Mouse (Mus musculus): ENCODE data around the gene Aplf. TPM values are rescaled to one million over a fixed set of nuclear protein-coding genes. Genes with fewer than 3 reads are reported as not detected.
A peak's percentile ranks its signal among the peaks of the same experiment; 100 is the strongest.

The Aplf gene
- polyA plus RNA-seq, 1 experiment from 2014 or later, result 14.9 TPM

DNA sequence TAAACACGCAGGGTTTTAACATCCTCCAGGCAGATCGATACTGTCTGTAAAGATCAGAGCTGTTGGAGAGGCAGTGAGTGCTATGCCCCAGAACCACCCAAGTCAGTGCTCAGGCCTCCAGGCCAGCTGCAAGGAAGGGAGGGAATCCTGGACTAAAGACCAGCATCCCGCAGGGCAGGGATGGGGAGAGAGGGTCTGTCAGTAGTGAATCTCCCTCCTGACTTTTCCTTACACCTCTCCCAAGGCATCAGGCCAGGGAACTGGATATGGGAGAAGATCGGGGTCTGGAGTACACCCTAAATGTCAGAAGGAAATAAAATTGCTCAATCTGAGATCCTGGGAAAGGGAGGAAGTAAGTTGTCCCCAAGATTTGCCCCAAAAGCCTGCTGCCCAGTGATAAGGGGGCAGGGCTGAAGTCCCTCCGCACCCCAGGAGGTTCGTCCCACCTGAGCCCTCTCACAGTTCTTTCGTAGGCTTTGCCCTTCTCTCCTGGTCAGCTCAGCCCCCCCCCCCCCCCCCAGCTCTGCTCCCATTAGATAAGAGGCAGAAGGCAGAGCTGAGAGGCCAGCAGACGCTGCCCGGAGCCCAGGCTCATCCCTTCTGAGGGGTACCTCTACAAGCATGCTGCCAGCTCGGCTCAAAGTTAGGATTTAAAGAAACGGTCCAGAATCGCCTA is 82.1 kb downstream of the Aplf start:
- H3K4me3 ChIP-seq (ENCODE audit: low read depth, low read length), result peak overlapping the region; percentile 37
- H3K4me1 ChIP-seq (ENCODE audit: control insufficient read depth, insufficient read depth, low read length), result no peaks in the 10 kb centered on the region
- WGBS, result 14% methylated on average over 12 of the region's 12 CpGs
- ATAC-seq (ENCODE audit: insufficient number of reproducible peaks, insufficient read depth, low FRiP score, low read depth), result no peak; the same call in 1 of the 2 replicates
- H3K27me3 ChIP-seq (ENCODE audit: control insufficient read depth, insufficient read depth, low read length), result no peaks in the 10 kb centered on the region
- H3K9me3 ChIP-seq (ENCODE audit: control insufficient read depth, low read depth, low read length), result no peaks in the 10 kb centered on the region
- no peaks in the 10 kb centered on the region for H3K36me3 ChIP-seq (ENCODE audit: control insufficient read depth, insufficient read depth, low read length)
- no peak overlapping the region for H3K27ac ChIP-seq (ENCODE audit: low read length)
- H3K4me2 ChIP-seq (replicated peaks; ENCODE audit: low read depth, low read length), result peak overlapping the region; percentile 60
- H3K9ac ChIP-seq (replicated peaks; ENCODE audit: low read depth, low read length), result no peak overlapping the region

DNA sequence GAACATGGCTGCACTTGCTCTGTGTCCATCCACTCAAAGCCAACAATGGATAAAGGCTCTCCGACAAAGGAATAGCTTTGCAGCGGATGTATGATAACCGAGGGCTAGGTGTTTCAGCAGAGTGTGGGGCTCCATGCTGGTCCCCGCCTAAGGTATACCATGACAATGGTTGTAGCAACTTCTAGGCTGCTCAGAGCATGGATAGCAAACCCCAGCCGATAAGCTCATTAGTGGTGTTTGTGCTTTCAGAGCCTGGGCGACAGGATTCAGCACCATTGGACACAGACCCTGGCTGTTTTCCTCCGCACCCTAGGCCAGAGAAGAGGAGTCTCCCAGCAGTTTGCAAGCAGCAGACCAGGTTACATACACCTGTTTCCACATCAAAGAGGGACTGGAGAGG is 88.0 kb downstream of the Aplf start:
- Histone ChIP-seq H3K36me3 (ENCODE audit: control insufficient read depth, insufficient read depth, low read length) (no peaks in the 10 kb centered on the region), H3K4me1 (ENCODE audit: control insufficient read depth, insufficient read depth, low read length) (0 out of 2 replicates have a peak, but pooled peaks cover 4% of the 10 kb centered on the region), H3K4me2 (replicated peaks; ENCODE audit: low read depth, low read length) (no peak overlapping the region), H3K4me3 (ENCODE audit: low read depth, low read length) (no peak overlapping the region), H3K9ac (replicated peaks; ENCODE audit: low read depth, low read length) (no peak overlapping the region), H3K27ac (ENCODE audit: low read length) (no peak overlapping the region), H3K9me3 (ENCODE audit: control insufficient read depth, low read depth, low read length) (no peaks in the 10 kb centered on the region), H3K27me3 (ENCODE audit: control insufficient read depth, insufficient read depth, low read length) (no peaks in the 10 kb centered on the region)
- 85% methylated on average over 7 of the region's 7 CpGs for WGBS
- no peak for ATAC-seq (ENCODE audit: insufficient number of reproducible peaks, insufficient read depth, low FRiP score, low read depth)

GRCm38 (mm10) chr6:87583183-87583611 is 88.8 kb downstream of the Aplf start:
- Histone ChIP-seq H3K27ac (ENCODE audit: low read length) (no peak overlapping the region), H3K4me3 (ENCODE audit: low read depth, low read length) (no peak overlapping the region), H3K9ac (replicated peaks; ENCODE audit: low read depth, low read length) (no peak overlapping the region), H3K4me2 (replicated peaks; ENCODE audit: low read depth, low read length) (no peak overlapping the region), H3K4me1 (ENCODE audit: control insufficient read depth, insufficient read depth, low read length) (0 out of 2 replicates have a peak, but pooled peaks cover 4% of the 10 kb centered on the region), H3K27me3 (ENCODE audit: control insufficient read depth, insufficient read depth, low read length) (no peaks in the 10 kb centered on the region), H3K9me3 (ENCODE audit: control insufficient read depth, low read depth, low read length) (no peaks in the 10 kb centered on the region), H3K36me3 (ENCODE audit: control insufficient read depth, insufficient read depth, low read length) (no peaks in the 10 kb centered on the region)
- WGBS, result 83% methylated on average over 1 of the region's 1 CpGs
- peak; percentile 38; the same call in 1 of the 2 replicates for ATAC-seq (ENCODE audit: insufficient number of reproducible peaks, insufficient read depth, low FRiP score, low read depth)

DNA sequence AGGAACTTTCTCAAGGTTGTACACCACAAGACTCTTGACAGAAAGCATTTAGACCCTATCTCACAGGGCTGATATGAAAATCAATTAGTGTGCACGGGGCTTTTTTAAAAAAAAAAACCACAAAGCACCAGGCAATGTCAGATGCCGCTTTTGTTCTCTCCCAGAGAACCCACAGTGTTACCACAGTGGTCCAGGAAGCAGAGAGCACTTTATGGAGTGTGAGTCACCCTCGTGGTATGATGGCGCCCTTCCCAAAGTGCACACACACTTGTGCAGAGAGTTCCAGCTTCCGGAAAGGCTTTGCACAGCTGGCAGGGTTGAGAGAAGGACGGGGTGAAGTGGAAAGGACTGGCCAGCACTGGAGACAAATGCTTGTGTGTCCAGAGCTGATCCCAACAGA is 89.5 kb downstream of the Aplf start:
- H3K27ac ChIP-seq (ENCODE audit: low read length), result peak overlapping the region; percentile 45; the same call in 1 of the 2 replicates
- no peak overlapping the region for H3K4me3 ChIP-seq (ENCODE audit: low read depth, low read length)
- H3K9me3 ChIP-seq (ENCODE audit: control insufficient read depth, low read depth, low read length), result no peaks in the 10 kb centered on the region
- 0 out of 2 replicates have a peak, but pooled peaks cover 4% of the 10 kb centered on the region for H3K4me1 ChIP-seq (ENCODE audit: control insufficient read depth, insufficient read depth, low read length)
- no peaks in the 10 kb centered on the region for H3K36me3 ChIP-seq (ENCODE audit: control insufficient read depth, insufficient read depth, low read length)
- H3K27me3 ChIP-seq (ENCODE audit: control insufficient read depth, insufficient read depth, low read length), result no peaks in the 10 kb centered on the region
- H3K9ac ChIP-seq (replicated peaks; ENCODE audit: low read depth, low read length), result no peak overlapping the region
- H3K4me2 ChIP-seq (replicated peaks; ENCODE audit: low read depth, low read length), result no peak overlapping the region
- peak; percentile 73 for ATAC-seq (ENCODE audit: insufficient number of reproducible peaks, insufficient read depth, low FRiP score, low read depth)
- 48% methylated on average over 6 of the region's 6 CpGs for WGBS

GRCm38 (mm10) chr6:87581581-87581980 is 90.4 kb downstream of the Aplf start:
- ATAC-seq (ENCODE audit: insufficient number of reproducible peaks, insufficient read depth, low FRiP score, low read depth), result no peak
- no peaks in the 10 kb centered on the region for H3K36me3 ChIP-seq (ENCODE audit: control insufficient read depth, insufficient read depth, low read length)
- no peaks in the 10 kb centered on the region for H3K27me3 ChIP-seq (ENCODE audit: control insufficient read depth, insufficient read depth, low read length)
- WGBS, result 91% methylated on average over 18 of the region's 18 CpGs
- H3K4me1 ChIP-seq (ENCODE audit: control insufficient read depth, insufficient read depth, low read length), result 0 out of 2 replicates have a peak, but pooled peaks cover 6% of the 10 kb centered on the region
- no peak overlapping the region for H3K9ac ChIP-seq (replicated peaks; ENCODE audit: low read depth, low read length)
- H3K4me3 ChIP-seq (ENCODE audit: low read depth, low read length), result no peak overlapping the region
- H3K9me3 ChIP-seq (ENCODE audit: control insufficient read depth, low read depth, low read length), result no peaks in the 10 kb centered on the region
- no peak overlapping the region for H3K27ac ChIP-seq (ENCODE audit: low read length)
- H3K4me2 ChIP-seq (replicated peaks; ENCODE audit: low read depth, low read length), result no peak overlapping the region

DNA sequence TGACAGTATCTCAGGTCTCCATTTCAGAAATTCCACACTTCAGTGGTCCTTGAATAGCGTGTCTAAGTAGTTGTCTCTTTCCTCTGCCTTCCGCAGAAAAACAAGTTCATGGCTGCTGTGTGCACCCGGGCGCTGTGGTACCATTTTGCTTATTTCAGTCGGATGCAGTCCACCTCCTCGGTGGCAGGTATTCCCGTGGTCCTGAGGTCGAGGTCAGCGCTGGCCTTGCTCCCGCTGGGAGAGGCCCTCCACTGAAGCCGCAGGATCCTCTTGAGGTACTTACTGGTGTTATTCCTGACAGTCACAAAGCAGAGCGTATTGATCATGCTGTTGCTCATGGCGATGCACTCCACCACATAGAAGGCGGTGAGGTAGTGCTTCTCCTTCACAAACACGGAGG is 90.9 kb downstream of the Aplf start:
- Histone ChIP-seq H3K9ac (replicated peaks; ENCODE audit: low read depth, low read length) (no peak overlapping the region), H3K27me3 (ENCODE audit: control insufficient read depth, insufficient read depth, low read length) (no peaks in the 10 kb centered on the region), H3K9me3 (ENCODE audit: control insufficient read depth, low read depth, low read length) (no peaks in the 10 kb centered on the region), H3K4me3 (ENCODE audit: low read depth, low read length) (no peak overlapping the region), H3K4me1 (ENCODE audit: control insufficient read depth, insufficient read depth, low read length) (0 out of 2 replicates have a peak, but pooled peaks cover 9% of the 10 kb centered on the region), H3K27ac (ENCODE audit: low read length) (no peak overlapping the region), H3K36me3 (ENCODE audit: control insufficient read depth, insufficient read depth, low read length) (no peaks in the 10 kb centered on the region), H3K4me2 (replicated peaks; ENCODE audit: low read depth, low read length) (no peak overlapping the region)
- no peak for ATAC-seq (ENCODE audit: insufficient number of reproducible peaks, insufficient read depth, low FRiP score, low read depth)
- 85% methylated on average over 15 of the region's 15 CpGs for WGBS

Other genes starting within 250 kb of the Aplf start
- not detected in 2 replicates for gene Bmp10, start 243.2 kb downstream of the Aplf start, polyA plus RNA-seq (2014; fragmentation: Nextera tagmentation; extraction: Ambion mirVana)
- gene Arhgap25, start 138.9 kb downstream of the Aplf start, polyA plus RNA-seq (2014; fragmentation: Nextera tagmentation; extraction: Ambion mirVana), result 4.4 and 5.2 TPM in 2 replicates
- gene Prokr1, start 81.5 kb downstream of the Aplf start, polyA plus RNA-seq (2014; fragmentation: Nextera tagmentation; extraction: Ambion mirVana), result 2.2 and 2.6 TPM in 2 replicates
- 2.2 TPM in 2 replicates for gene Efcc1, start 58.7 kb upstream of the Aplf start, polyA plus RNA-seq (2014; fragmentation: Nextera tagmentation; extraction: Ambion mirVana)
- gene Gp9, start 105.9 kb upstream of the Aplf start, polyA plus RNA-seq (2014; fragmentation: Nextera tagmentation; extraction: Ambion mirVana), result 0.68 and 0.80 TPM in 2 replicates
- gene Rab43, start 140.0 kb upstream of the Aplf start, polyA plus RNA-seq (2014; fragmentation: Nextera tagmentation; extraction: Ambion mirVana), result 10.9 and 14.9 TPM in 2 replicates
- 2.8 and 3.5 TPM in 2 replicates for gene Gm45140, start 163.6 kb upstream of the Aplf start, polyA plus RNA-seq (2014; fragmentation: Nextera tagmentation; extraction: Ambion mirVana)
- 38.1 and 52.8 TPM in 2 replicates for gene Isy1, start 166.6 kb upstream of the Aplf start, polyA plus RNA-seq (2014; fragmentation: Nextera tagmentation; extraction: Ambion mirVana)
- gene Cnbp, start 178.9 kb upstream of the Aplf start, polyA plus RNA-seq (2014; fragmentation: Nextera tagmentation; extraction: Ambion mirVana), result 1,146 and 1,207 TPM in 2 replicates
- gene Copg1, start 215.6 kb upstream of the Aplf start, polyA plus RNA-seq (2014; fragmentation: Nextera tagmentation; extraction: Ambion mirVana), result 164 and 169 TPM in 2 replicates
- gene Hmces, start 241.7 kb upstream of the Aplf start, polyA plus RNA-seq (2014; fragmentation: Nextera tagmentation; extraction: Ambion mirVana), result 43.9 and 52.1 TPM in 2 replicates

All from stomach, embryonic 14.5 days (tissue).